Mouse (Mus musculus) liver, postnatal 0 days (tissue): Measurements from ENCODE around the gene Arhgap29.

Experiments
- CTCF ChIP-seq: sonication (generic); IDR thresholded peaks from 2 replicates; pipeline ENCODE4 v1.5.1; 2016; ENCODE audit warnings: antibody characterized with exemption, low read depth
- EP300 ChIP-seq: IDR thresholded peaks from 2 replicates; pipeline ENCODE4 v1.6.1; 2016; ENCODE audit warnings: antibody characterized with exemption, low read depth, mild to moderate bottlenecking

DNA sequence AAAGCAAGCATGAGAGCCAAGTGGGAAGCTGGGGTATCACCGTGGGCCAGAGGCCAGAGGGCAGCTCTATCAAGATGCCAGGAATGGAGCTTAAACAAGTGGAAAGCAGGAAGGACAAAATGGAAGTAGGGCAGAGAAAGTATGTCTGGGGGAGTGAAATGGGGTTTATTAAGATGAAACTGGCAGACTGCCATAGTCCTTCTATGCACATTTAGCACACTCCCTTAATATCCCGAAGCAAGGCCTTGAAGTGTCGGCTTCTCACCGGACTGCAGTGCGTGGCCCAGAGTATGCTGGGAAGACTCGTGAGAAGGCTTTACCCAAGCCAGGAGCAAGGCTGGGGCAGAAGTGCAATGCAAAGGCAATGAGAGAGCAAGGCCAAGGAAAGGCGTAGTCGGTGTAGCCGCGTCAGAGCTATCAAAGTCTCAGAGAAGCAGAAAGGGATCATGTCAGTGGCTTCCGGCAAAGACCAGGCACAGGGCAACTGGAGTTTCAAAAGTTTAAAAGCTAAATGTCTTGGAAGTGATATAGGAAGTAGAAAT lies 11.1 kb upstream of the Arhgap29 start:
- no peak for TF ChIP-seq CTCF
- no peak for TF ChIP-seq EP300
